Mouse (Mus musculus) hindbrain, postnatal 0 days (tissue): ENCODE data around the gene Cnfn. TPM values are rescaled to one million over a fixed set of nuclear protein-coding genes. Genes with fewer than 3 reads are reported as not detected.

Experiments used
- ATAC-seq: fragments of 200-750 bp; cut with Nextera tagmentation; 2 replicates; pipeline ENCODE4 v1.8.0; 2017; ENCODE audit warnings: mild to moderate bottlenecking, moderate TSS enrichment, moderate library complexity
- DNase-seq: peaks from one replicate; pipeline ENCODE4 v3.0.0-alpha.2; 2015; ENCODE audit warnings: low spot score
- H3K27ac ChIP-seq: fragments of 300-500 bp; sonication (generic); 2 replicates; pipeline ENCODE4 v1.5.1; 2014; ENCODE audit warnings: mild to moderate bottlenecking
- H3K27me3 ChIP-seq: fragments of 300-500 bp; sonication (generic); 2 replicates; pipeline ENCODE4 v1.6.1; 2014; ENCODE audit warnings: low read length, mixed read lengths; ENCODE audit not compliant: insufficient read depth
- H3K36me3 ChIP-seq: fragments of 300-500 bp; sonication (generic); 2 replicates; pipeline ENCODE4 v1.6.1; 2014; ENCODE audit warnings: low read length, mixed read lengths; ENCODE audit not compliant: insufficient read depth
- H3K4me1 ChIP-seq: fragments of 300-500 bp; sonication (generic); 2 replicates; pipeline ENCODE4 v1.6.1; 2014; ENCODE audit warnings: antibody characterized with exemption, low read length, mixed read lengths; ENCODE audit not compliant: insufficient read depth
- H3K4me2 ChIP-seq: fragments of 300-500 bp; sonication (generic); 2 replicates; pipeline ENCODE4 v1.6.1; 2014; ENCODE audit warnings: low read depth, mild to moderate bottlenecking, low read length, moderate library complexity, mixed read lengths
- H3K4me3 ChIP-seq: fragments of 300-500 bp; sonication (generic); 2 replicates; pipeline ENCODE4 v1.5.1; 2014; ENCODE audit warnings: low read length
- H3K9ac ChIP-seq: fragments of 300-500 bp; sonication (generic); replicated peaks from 2 replicates; pipeline ENCODE4 v1.6.1; 2014; ENCODE audit warnings: mild to moderate bottlenecking, low read length, moderate library complexity, mixed read lengths
- H3K9me3 ChIP-seq: fragments of 300-500 bp; sonication (generic); 2 replicates; pipeline ENCODE4 v1.6.1; 2016; ENCODE audit warnings: low read length, mixed read lengths
- CTCF ChIP-seq: IDR thresholded peaks from 2 replicates; pipeline ENCODE4 v1.5.1; 2016; ENCODE audit warnings: antibody characterized with exemption, control low read depth, low read depth
- WGBS: fragments of 180-500 bp; shearing (Covaris S2); extraction: QIAGEN DNeasy Blood & Tissue Kit; methylation state at CpG from one replicate; pipeline ENCODE4 v1.1.7; 2014; 5-methylcytosine and 5-hydroxymethylcytosine counted together
- polyA plus RNA-seq: library from polyadenylated mRNA; unstranded; fragments of >200 nt; fragmentation: Nextera tagmentation; extraction: Ambion mirVana; gene quantifications from 2 replicates; pipeline ENCODE4 v1.2.1, GENCODE M21; 2015
- total RNA-seq: library from RNA; depleted of rRNA; stranded (reverse); fragments of >200 nt; gene quantifications from 2 replicates; pipeline ENCODE4 v1.2.3, GENCODE M21; 2014

Cnfn gene
- total and polyA plus RNA-seq, 2 experiments from 2014 or later = 0.30 TPM; not detected in 1

- H3K4me2 ChIP-seq = peak overlapping the region; percentile 55
- peaks cover 14% of the 10 kb centered on the region; the same call in 1 of the 2 replicates for H3K4me1 ChIP-seq
- 0 out of 2 replicates have a peak overlapping the region, but pooled peaks have one; percentile 15 for H3K27ac ChIP-seq
- ATAC-seq (peak; percentile 36), DNase-seq (peak; percentile 89)
- no peaks in the 10 kb centered on the region for H3K27me3 ChIP-seq
- peaks cover 14% of the 10 kb centered on the region for H3K36me3 ChIP-seq
- H3K9me3 ChIP-seq = no peaks in the 10 kb centered on the region
- H3K4me3 ChIP-seq = peak overlapping the region; percentile 26
- WGBS = 5% methylated on average over 42 of the region's 42 CpGs
- peak; percentile 70 for TF ChIP-seq CTCF
- 0 out of 2 replicates have a peak overlapping the region, but pooled peaks have one; percentile 21 for H3K9ac ChIP-seq
Measured at GRCm38 (mm10) chr7:25379551-25380351, 10.2 kb upstream of the Cnfn start.

DNA sequence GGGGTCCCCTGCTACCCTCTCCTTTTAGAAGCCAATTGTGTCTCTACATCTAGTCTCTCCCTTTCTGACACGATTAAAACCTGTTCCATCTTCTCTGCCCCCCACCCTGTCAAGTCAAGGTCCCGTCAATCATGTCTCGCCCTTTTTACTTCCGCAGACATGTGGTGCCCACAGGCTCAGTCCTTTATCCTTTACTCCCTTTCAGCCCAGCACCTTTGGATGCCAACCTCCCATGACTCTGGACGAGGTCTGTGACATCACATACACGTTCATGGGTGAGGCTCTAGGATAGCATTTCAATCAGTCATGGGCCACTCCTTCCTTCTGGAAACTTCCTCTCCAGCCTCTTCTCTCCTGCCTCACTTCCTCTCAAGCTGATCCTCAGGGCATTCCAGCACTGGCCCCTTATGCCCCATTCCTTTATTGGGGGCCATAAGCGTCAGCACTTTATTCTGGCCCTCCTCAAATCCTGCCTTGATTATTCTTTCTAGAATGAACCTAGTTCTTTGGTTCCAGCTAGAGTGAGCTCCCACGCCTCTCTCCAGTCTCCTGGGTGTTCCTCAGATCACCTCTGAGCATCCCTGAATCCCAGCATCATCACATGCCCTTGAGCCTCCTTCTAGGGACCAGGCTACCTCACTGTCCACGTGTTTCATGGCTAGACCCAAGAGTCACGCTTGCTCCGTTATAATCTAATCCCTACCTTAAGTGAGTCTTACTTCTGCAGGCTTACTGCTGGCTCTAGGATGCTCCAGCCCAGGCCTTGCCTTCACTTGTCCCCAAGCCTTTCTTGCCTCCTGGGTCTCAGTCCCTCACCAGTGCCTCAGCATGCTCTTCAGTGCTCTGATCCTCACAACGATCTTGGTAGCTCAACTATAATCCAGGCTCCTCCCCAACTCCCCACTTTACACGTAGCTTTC lies 8.9 kb upstream of the Cnfn start:
- Histone ChIP-seq H3K4me1 (peaks cover 14% of the 10 kb centered on the region; the same call in 1 of the 2 replicates), H3K36me3 (peaks cover 11% of the 10 kb centered on the region), H3K9ac (no peak overlapping the region), H3K27ac (no peak overlapping the region), H3K9me3 (no peaks in the 10 kb centered on the region), H3K27me3 (no peaks in the 10 kb centered on the region), H3K4me3 (no peak overlapping the region), H3K4me2 (no peak overlapping the region)
- ATAC-seq (no peak), DNase-seq (no peak)
- no peak for TF ChIP-seq CTCF
- WGBS = 83% methylated on average over 13 of the region's 13 CpGs

DNA sequence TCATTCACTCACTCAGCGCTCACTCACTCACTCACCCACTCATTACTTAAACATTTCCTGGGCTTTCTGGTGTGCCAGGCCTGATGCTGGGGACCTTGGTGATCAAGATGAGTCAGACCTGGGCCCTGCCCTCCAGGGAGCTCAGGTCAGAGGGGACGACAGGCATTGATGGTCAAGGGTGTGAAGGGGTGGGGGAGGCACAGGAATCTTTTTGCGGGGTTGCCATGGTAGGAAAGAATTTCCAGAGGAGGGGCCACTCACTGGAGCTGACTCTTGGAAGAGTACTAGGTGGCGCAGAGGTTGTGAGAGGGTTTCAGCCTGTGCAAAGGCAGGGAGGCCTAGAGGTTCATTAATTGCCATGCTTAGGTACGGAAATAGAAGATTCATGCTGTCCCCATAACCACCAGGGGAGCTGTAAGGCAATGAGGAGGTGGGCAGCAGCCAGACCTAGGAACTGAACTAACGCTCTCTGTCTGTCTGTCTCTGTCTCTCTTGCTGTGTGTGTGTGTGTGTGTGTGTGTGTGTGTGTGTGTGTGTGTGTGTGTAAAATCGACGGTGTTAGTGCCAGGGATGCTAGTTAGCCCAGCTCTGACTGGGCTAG lies 7.7 kb upstream of the Cnfn start:
- Histone ChIP-seq H3K4me3 (peak overlapping the region; percentile 32), H3K27me3 (no peaks in the 10 kb centered on the region), H3K36me3 (peaks cover 1% of the 10 kb centered on the region; the same call in 1 of the 2 replicates), H3K9ac (peak overlapping the region; percentile 47), H3K27ac (peak overlapping the region; percentile 51), H3K4me1 (peaks cover 14% of the 10 kb centered on the region; the same call in 1 of the 2 replicates), H3K4me2 (peak overlapping the region; percentile 55), H3K9me3 (no peaks in the 10 kb centered on the region)
- DNase-seq = peak; percentile 35
- WGBS = 37% methylated on average over 8 of the region's 8 CpGs
- ATAC-seq = peak; percentile 4; the same call in 1 of the 2 replicates
- TF ChIP-seq CTCF = peak; percentile 63

DNA sequence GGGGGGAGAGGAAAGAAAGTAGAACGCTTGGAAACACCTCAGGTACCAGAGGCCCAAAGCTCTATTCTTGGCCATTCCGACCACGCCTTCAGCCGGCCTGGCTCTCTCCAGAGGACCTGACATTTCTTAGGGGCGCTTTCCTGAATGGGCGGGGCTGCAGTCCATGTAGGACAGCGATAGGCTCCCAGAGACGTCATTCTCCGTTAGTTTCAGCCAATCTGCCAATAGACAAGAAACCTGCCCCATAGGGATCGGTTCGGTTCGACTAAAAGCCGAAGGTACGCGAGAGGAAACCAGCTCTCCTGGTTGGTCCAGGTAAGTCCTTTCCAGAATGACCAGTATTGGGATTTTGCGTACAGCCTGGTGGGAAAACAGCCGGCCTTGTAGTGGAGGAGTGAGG lies 7.0 kb upstream of the Cnfn start:
- Histone ChIP-seq H3K4me2 (peak overlapping the region; percentile 55), H3K9me3 (no peaks in the 10 kb centered on the region), H3K27ac (0 out of 2 replicates have a peak overlapping the region, but pooled peaks have one; percentile 51), H3K27me3 (no peaks in the 10 kb centered on the region), H3K4me1 (peaks cover 14% of the 10 kb centered on the region; the same call in 1 of the 2 replicates), H3K36me3 (no peaks in the 10 kb centered on the region), H3K9ac (peak overlapping the region; percentile 47; the same call in 1 of the 2 replicates), H3K4me3 (peak overlapping the region; percentile 32)
- DNase-seq (peak; percentile 91), ATAC-seq (peak; percentile 81)
- WGBS = 4% methylated on average over 17 of the region's 17 CpGs
- no peak for TF ChIP-seq CTCF

- no peak for TF ChIP-seq CTCF
- peaks cover 17% of the 10 kb centered on the region; the same call in 1 of the 2 replicates for H3K4me1 ChIP-seq
- H3K27me3 ChIP-seq = no peaks in the 10 kb centered on the region
- DNase-seq (no peak), ATAC-seq (no peak)
- H3K27ac ChIP-seq = no peak overlapping the region
- H3K36me3 ChIP-seq = no peaks in the 10 kb centered on the region
- 89% methylated on average over 5 of the region's 5 CpGs for WGBS
- H3K9me3 ChIP-seq = no peaks in the 10 kb centered on the region
- no peak overlapping the region for H3K4me3 ChIP-seq
- no peak overlapping the region for H3K9ac ChIP-seq
- no peak overlapping the region for H3K4me2 ChIP-seq
Measured at GRCm38 (mm10) chr7:25372441-25372840, 2.9 kb upstream of the Cnfn start.

GRCm38 (mm10) chr7:25368333-25368732 lies 1.2 kb downstream of the Cnfn start:
- Histone ChIP-seq H3K27me3 (0 out of 2 replicates have a peak, but pooled peaks cover 3% of the 10 kb centered on the region), H3K4me2 (no peak overlapping the region), H3K9ac (no peak overlapping the region), H3K36me3 (peaks cover 11% of the 10 kb centered on the region), H3K27ac (no peak overlapping the region), H3K4me3 (no peak overlapping the region), H3K9me3 (no peaks in the 10 kb centered on the region), H3K4me1 (peaks cover 16% of the 10 kb centered on the region; the same call in 1 of the 2 replicates)
- TF ChIP-seq CTCF = no peak
- ATAC-seq (peak; percentile 27), DNase-seq (peak; percentile 41)
- 26% methylated on average over 12 of the region's 12 CpGs for WGBS
